Mouse (Mus musculus): Measurements from ENCODE around the gene Gart.
A peak's percentile ranks its signal among the peaks of the same experiment; 100 is the strongest.
"Not testable (repeated sequence)": the region's sequence is repeated elsewhere in the genome, so short reads cannot be mapped to it uniquely, and the experiment has no call there.

Gart gene

GRCm38 (mm10) chr16:91647461-91648219 is 888 bp upstream of the Gart start, which contains the start of gene Son:
TSS of gene Son (plus strand) at chr16:91647506.
- DNase-seq, result peak; percentile 99

- DNase-seq, result no peak
Measured at GRCm38 (mm10) chr16:91645995-91646602, 653 bp downstream of the Gart start.

GRCm38 (mm10) chr16:91645420-91645819 is 1.3 kb downstream of the Gart start:
- DNase-seq, result not testable (repeated sequence)

- DNase-seq, result no peak
Measured at GRCm38 (mm10) chr16:91644901-91645300, 1.9 kb downstream of the Gart start.

- no peak for DNase-seq
Measured at GRCm38 (mm10) chr16:91640171-91640570, 6.6 kb downstream of the Gart start.

GRCm38 (mm10) chr16:91639636-91640035 is 7.1 kb downstream of the Gart start:
- peak; percentile 60 for DNase-seq

GRCm38 (mm10) chr16:91639161-91639560 is 7.6 kb downstream of the Gart start:
- DNase-seq, result no peak

DNA sequence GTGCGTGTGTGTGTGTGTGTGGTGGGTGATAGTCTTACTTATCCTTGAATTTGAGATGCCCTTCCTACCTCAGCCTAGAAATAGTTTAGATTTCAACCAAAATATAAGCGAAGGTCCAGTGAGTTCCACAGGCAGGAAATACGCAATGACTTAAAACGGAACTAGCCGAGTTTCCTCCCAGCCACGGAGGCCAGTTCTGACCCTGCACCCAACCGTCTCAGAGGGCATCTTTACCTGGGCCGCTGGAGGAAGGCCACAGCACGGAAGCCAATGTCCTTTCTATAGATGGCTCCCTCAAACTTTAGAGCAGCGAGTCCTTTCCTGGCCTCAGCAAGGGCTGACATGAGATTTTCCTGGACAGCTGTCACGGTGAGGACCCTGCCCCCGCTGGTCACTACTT is 13.1 kb downstream of the Gart start:
- DNase-seq, result no peak

GRCm38 (mm10) chr16:91632940-91633339 is 13.8 kb downstream of the Gart start:
- no peak for DNase-seq

- no peak for DNase-seq
Measured at GRCm38 (mm10) chr16:91632439-91632838, 14.3 kb downstream of the Gart start.

GRCm38 (mm10) chr16:91630584-91630983 is 16.2 kb downstream of the Gart start:
- DNase-seq, result no peak

DNA sequence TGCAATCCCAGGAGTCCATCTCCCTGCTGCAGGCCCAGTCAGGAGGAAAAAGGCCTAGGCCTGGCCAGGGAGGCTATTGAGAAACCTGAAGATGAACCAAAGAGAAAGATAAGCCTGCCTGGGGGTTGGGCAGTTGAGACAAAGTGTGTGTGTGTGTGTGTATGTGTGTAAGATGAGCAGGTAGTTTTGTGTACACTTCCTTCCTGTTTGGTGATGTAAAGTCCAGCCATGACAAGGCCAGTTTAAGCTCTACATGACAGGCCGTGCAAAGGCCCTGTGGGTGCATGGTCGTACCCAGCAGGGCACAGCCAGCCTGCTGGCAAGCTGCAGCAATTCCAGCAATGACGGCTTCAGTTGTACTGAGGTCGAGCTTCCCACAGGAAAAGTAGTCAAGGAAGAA is 17.0 kb downstream of the Gart start:
- no peak for DNase-seq

- DNase-seq, result no peak
Measured at GRCm38 (mm10) chr16:91628673-91629072, 18.1 kb downstream of the Gart start.

DNA sequence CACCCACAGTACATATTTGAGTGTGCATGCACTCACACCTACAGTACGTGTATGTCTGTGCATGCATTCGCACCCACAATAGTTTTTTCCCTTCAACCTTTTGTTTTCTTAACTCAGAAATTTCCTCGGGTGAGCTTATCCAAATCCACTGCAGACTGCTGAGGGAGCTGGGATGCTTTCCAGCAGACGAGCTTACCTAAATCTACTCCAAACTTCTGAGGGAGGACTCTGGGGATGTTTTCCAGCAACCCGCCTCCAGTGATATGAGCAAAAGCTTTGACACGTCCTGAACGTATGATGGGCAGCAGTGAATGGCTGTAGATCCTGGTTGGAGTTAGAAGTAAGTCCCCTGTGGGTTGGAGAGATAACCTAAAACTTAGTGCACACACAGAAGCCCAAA is 18.9 kb downstream of the Gart start:
- DNase-seq, result peak; percentile 52

DNA sequence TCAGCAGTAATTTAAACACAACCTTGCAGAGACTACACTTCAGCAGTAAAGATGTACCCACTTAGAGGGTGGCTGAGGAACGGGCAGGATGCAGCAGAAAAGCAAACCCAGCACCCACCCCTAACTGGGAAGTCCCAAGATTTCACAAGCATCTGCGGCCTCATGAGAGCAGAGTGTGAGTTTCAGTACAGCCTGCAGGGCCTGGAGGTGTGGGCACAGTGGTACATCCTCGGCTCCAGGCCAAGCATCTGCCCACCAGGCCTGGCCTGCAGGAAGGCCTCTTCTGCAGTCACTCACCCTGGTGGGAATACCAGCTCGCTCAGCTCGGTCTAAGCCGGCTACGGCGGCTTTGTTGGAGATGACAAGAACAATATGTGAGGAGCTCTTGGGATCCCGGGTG is 23.7 kb downstream of the Gart start:
- no peak for DNase-seq

GRCm38 (mm10) chr16:91620991-91621390 is 25.8 kb downstream of the Gart start:
- no peak for DNase-seq

GRCm38 (mm10) chr16:91620185-91620584 is 26.6 kb downstream of the Gart start:
- no peak for DNase-seq

GRCm38 (mm10) chr16:91618511-91619501 is 27.9 kb downstream of the Gart start, which contains the start of gene Dnajc28:
TSS of gene Dnajc28 (minus strand) at chr16:91619026.
- peak; percentile 88 for DNase-seq

GRCm38 (mm10) chr16:91614552-91614951 is 32.2 kb downstream of the Gart start:
- DNase-seq, result no peak

DNA sequence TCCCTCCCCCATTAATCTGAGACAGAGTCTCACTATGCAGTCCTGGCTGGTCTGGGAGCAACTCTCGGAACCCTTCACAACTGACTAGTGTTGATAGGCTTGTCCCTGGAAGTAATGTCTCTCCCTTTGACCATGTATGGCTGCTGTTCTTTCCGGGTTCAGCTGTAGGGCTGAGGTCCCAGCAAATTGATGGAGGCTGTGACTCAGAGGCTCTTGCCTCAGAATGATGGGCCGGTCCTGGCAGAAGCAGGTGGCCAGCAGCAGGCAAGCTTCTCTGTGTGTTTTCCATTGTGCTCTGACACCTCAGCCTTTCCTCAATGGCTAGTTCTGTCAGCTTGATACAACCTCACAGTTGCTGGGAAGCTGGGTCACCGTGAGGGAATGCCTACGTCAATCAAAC is 34.2 kb downstream of the Gart start:
- DNase-seq, result no peak

DNA sequence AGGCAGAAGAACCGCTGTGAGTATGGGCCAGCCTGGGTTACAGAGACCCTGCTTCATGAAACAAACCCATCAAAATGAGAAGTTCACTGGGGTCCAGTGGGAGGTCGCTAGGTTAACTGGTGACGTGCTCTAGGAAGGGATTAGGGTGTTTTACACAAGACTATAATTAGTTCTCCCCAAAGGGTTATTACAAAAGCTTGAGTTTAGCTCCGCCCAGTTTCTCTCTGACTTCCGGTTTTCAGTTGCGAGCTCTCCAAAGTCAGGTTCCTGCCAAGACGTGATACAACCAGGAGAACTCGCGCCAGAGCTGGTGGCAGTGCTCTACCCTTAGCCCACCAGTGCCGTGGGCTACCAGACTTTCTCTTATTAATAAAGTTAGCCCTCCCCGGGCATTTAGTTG is 35.5 kb downstream of the Gart start:
- DNase-seq, result no peak

- no peak for DNase-seq
Measured at GRCm38 (mm10) chr16:91609501-91610245, 37.1 kb downstream of the Gart start.

Measured in right cerebral cortex, adult 18-20 months (tissue).